Mouse (Mus musculus) T-cell, adult 66 days (primary cell): ENCODE measurements around the gene Snorc. TPM values are rescaled to one million over a fixed set of nuclear protein-coding genes. Genes with fewer than 3 reads are reported as not detected.

Experiments used
- total RNA-seq, 2 experiments: library from RNA; stranded (reverse); gene quantifications; 3 replicates in 1 of 2; 4 replicates in 1 of 2; pipeline ENCODE4 v1.2.4; 2023

Snorc gene
- total RNA-seq: not detected

DNA sequence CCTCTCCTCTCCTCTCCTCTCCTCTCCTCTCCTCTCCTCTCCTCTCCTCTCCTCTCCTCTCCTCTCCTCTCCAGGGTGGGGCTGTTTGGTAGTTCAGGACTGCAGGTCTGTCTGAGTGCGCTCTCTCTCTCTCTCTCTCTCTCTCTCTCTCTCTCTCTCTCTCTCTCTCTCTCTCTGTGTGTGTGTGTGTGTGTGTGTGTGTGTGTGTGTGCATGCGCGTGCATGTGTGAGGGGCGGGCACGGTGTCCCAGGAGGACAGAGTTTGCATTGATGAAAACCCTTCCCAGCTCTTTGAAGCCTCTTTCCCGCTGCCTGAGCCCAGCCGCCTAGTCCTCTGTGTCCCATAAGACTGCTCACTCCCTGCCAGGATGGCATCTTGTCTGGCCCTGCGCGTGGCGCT lies at the start of gene Snorc:
Snorc (plus strand) TSS at position 301 of the 400 bp plus-strand sequence.

DNA sequence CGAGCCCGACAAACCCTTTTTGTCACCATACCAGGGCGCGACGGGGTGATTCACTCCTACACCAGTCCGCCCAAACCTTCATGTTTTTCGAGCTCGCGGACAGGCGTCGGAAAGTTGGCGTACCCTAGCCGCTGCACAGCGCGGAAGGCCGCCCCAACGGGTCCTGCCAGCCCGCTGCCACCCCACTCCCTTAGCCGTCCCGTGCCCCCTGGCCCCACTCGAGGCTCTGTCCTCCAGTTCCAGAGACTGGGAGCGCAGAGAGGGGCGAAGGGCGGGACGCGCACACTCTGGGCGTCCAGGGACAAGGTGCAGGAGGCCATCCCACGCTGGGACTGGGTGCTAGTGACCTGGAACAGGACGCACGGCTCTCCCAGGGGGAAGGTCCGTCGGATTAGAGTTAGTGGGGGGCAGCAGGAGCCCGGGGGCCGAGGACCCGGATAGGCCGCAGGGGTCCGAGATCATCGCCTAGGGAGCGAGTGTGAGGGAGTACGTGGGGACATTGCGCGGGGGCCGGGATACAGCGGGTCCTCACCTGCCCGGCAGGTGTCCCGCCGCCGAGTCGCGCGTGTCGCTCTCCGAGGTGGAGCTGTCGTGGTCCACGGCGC lies 39.6 kb downstream of the Snorc start, which contains the start of gene Neu2:
Neu2 (plus strand) TSS at position 329 of the 605 bp plus-strand sequence.

Other genes with a start within 250 kb of the Snorc start
- not detected for gene Efhd1, start 205.9 kb upstream of the Snorc start, total RNA-seq
- gene Gigyf2, start 143.3 kb upstream of the Snorc start, total RNA-seq: 100 to 1,000 TPM; 128 to 137 TPM
- gene Kcnj13, start 75.5 kb upstream of the Snorc start, total RNA-seq: not detected
- not detected for gene Neu2, start 39.6 kb downstream of the Snorc start, total RNA-seq
- gene Ngef, start 103.6 kb downstream of the Snorc start, total RNA-seq: not detected
- gene Inpp5d, start 150.0 kb downstream of the Snorc start, total RNA-seq: 100 to 1,000 TPM; 216 to 276 TPM